ENCODE assay signal across 29 mouse cellular contexts in genomic region chr11:24135244-24135643, GRCm38 (mm10). TPM values are rescaled to one million over a fixed set of nuclear protein-coding genes. Genes with fewer than 3 reads are reported as not detected.
DNase-seq lines count a peak whose midpoint lies in the region; ATAC-seq and TF ChIP-seq lines count a peak whose summit lies in the region.
"Had no signal": no experiment of that assay in that cellular context is flagged by ENCODE, and none has a peak within 500 bp of the region (broad histone marks: within the 10 kb centered on the region; RNA-seq: fewer than 3 reads in every experiment).

No protein-coding gene starts in this region.

- no peaks in the 10 kb centered on the region for H3K27me3 ChIP-seq in intestine, embryonic 16.5 days (replicated peaks; ENCODE audit: control insufficient read depth, insufficient read depth, low read length)
- H3K27me3 ChIP-seq in intestine, embryonic 15.5 days (replicated peaks) = no peaks in the 10 kb centered on the region
- no peaks in the 10 kb centered on the region for H3K27me3 ChIP-seq in liver, embryonic 12.5 days (replicated peaks)
- H3K27me3 ChIP-seq in liver, postnatal 0 days (ENCODE audit: insufficient read depth, low read length) = no peaks in the 10 kb centered on the region
- H3K27me3 ChIP-seq: embryonic facial prominence, embryonic 15.5 days; forebrain, embryonic 13.5 days; heart, embryonic 15.5 days; hindbrain, embryonic 12.5 days; limb, embryonic 15.5 days; midbrain, embryonic 13.5 days; neural tube, embryonic 13.5 days had no signal

- no peak for DNase-seq in liver, postnatal 0 days
- DNase-seq in yolk sac, embryonic 10.5 days (ENCODE audit: low spot score) = no peak
- DNase-seq: adrenal gland, postnatal 25 days; cerebellum, adult 18-20 months; cerebellum, postnatal 10 days; gastrocnemius, postnatal 14 days; heart, postnatal 36 days; kidney, adult 11 months; kidney, postnatal 14 days; left cerebral cortex, postnatal 4 days; right cerebral cortex, postnatal 14 days; thymus, postnatal 14 days had no signal

- 81% methylated on average over 2 of the region's 2 CpGs for WGBS in intestine, embryonic 16.5 days
- WGBS in intestine, embryonic 15.5 days = 62% methylated on average over 2 of the region's 2 CpGs
- 43% methylated on average over 2 of the region's 2 CpGs for WGBS in bone marrow, adult 2 months
- 48% methylated on average over 2 of the region's 2 CpGs for WGBS in liver, embryonic 12.5 days (ENCODE audit: insufficient replicate concordance)
- 60% methylated on average over 2 of the region's 2 CpGs for WGBS in liver, postnatal 0 days (ENCODE audit: insufficient replicate concordance)

- no peak overlapping the region for H3K4me2 ChIP-seq in intestine, embryonic 16.5 days (ENCODE audit: low read depth, low read length)
- no peak overlapping the region for H3K4me2 ChIP-seq in intestine, embryonic 15.5 days (replicated peaks)
- peak overlapping the region; percentile 56 for H3K4me2 ChIP-seq in liver, embryonic 12.5 days
- no peak overlapping the region for H3K4me2 ChIP-seq in liver, postnatal 0 days (ENCODE audit: low read depth, low read length)
- H3K4me2 ChIP-seq: embryonic facial prominence, embryonic 15.5 days; forebrain, embryonic 13.5 days; heart, embryonic 15.5 days; hindbrain, embryonic 12.5 days; limb, embryonic 15.5 days; midbrain, embryonic 13.5 days; neural tube, embryonic 13.5 days had no signal

- TF ChIP-seq POLR2A in bone marrow, adult 2 months (IDR thresholded peaks at IDR 0.05; ENCODE audit: borderline replicate concordance, control insufficient read depth, low read depth, low read length) = no peak

- 0 out of 2 replicates have a peak, but pooled peaks cover 3% of the 10 kb centered on the region for H3K36me3 ChIP-seq in intestine, embryonic 16.5 days (ENCODE audit: control insufficient read depth, insufficient read depth, low read length)
- no peaks in the 10 kb centered on the region for H3K36me3 ChIP-seq in intestine, embryonic 15.5 days
- peaks cover 55% of the 10 kb centered on the region for H3K36me3 ChIP-seq in liver, embryonic 12.5 days
- H3K36me3 ChIP-seq in liver, postnatal 0 days (replicated peaks; ENCODE audit: insufficient read depth, low read length) = no peaks in the 10 kb centered on the region
- H3K36me3 ChIP-seq: heart, embryonic 15.5 days; hindbrain, embryonic 12.5 days; midbrain, embryonic 13.5 days had no signal

- no peak for TF ChIP-seq EP300 in liver, postnatal 0 days (IDR thresholded peaks at IDR 0.05; ENCODE audit: low read depth)

- 0 out of 2 replicates have a peak, but pooled peaks have one; percentile 16 for ATAC-seq in intestine, embryonic 16.5 days
- ATAC-seq in intestine, embryonic 15.5 days = no peak
- no peak for ATAC-seq in liver, embryonic 12.5 days
- ATAC-seq in liver, postnatal 0 days = peak; percentile 35; the same call in 1 of the 2 replicates
- no peak for ATAC-seq in activated CD4-positive, CD25-positive, alpha-beta regulatory T cell, adult 4 months
- ATAC-seq: forebrain, embryonic 13.5 days; hindbrain, postnatal 0 days; lung, postnatal 0 days; midbrain, embryonic 13.5 days; Patski had no signal

- TF ChIP-seq CTCF in bone marrow, adult 2 months (IDR thresholded peaks at IDR 0.05; ENCODE audit: control insufficient read depth, insufficient read depth, low read length) = no peak
- TF ChIP-seq CTCF in liver, postnatal 0 days (IDR thresholded peaks at IDR 0.05; ENCODE audit: low read depth) = no peak

- H3K4me3 ChIP-seq in intestine, embryonic 16.5 days (ENCODE audit: low read length) = no peak overlapping the region
- H3K4me3 ChIP-seq in intestine, embryonic 15.5 days (replicated peaks) = no peak overlapping the region
- H3K4me3 ChIP-seq in bone marrow, adult 2 months (replicated peaks; ENCODE audit: control insufficient read depth, low read depth, low read length) = no peak overlapping the region
- no peak overlapping the region for H3K4me3 ChIP-seq in liver, embryonic 12.5 days
- H3K4me3 ChIP-seq in liver, postnatal 0 days (ENCODE audit: low read depth, low read length) = no peak overlapping the region
- H3K4me3 ChIP-seq: embryonic facial prominence, embryonic 10.5 days; embryonic facial prominence, embryonic 15.5 days; forebrain, embryonic 13.5 days; heart, embryonic 15.5 days; hindbrain, embryonic 12.5 days; limb, embryonic 15.5 days; midbrain, embryonic 13.5 days; neural tube, embryonic 13.5 days had no signal

- no peak overlapping the region for H3K9ac ChIP-seq in intestine, embryonic 16.5 days (ENCODE audit: low read depth, low read length)
- H3K9ac ChIP-seq in intestine, embryonic 15.5 days = no peak overlapping the region
- peak overlapping the region; percentile 56 for H3K9ac ChIP-seq in liver, embryonic 12.5 days
- H3K9ac ChIP-seq in liver, postnatal 0 days (replicated peaks) = no peak overlapping the region
- H3K9ac ChIP-seq: embryonic facial prominence, embryonic 15.5 days; forebrain, embryonic 13.5 days; heart, embryonic 15.5 days; hindbrain, embryonic 12.5 days; limb, embryonic 15.5 days; midbrain, embryonic 13.5 days; neural tube, embryonic 13.5 days had no signal

- peaks cover 15% of the 10 kb centered on the region for H3K4me1 ChIP-seq in intestine, embryonic 16.5 days (ENCODE audit: control insufficient read depth, insufficient read depth, low read length)
- peaks cover 2% of the 10 kb centered on the region for H3K4me1 ChIP-seq in intestine, embryonic 15.5 days (replicated peaks)
- H3K4me1 ChIP-seq in bone marrow, adult 2 months (ENCODE audit: control insufficient read depth, insufficient read depth, low read length) = peaks cover 17% of the 10 kb centered on the region
- peaks cover 97% of the 10 kb centered on the region for H3K4me1 ChIP-seq in liver, embryonic 12.5 days
- H3K4me1 ChIP-seq in liver, postnatal 0 days (ENCODE audit: insufficient read depth) = peaks cover 59% of the 10 kb centered on the region

- H3K27ac ChIP-seq in intestine, embryonic 16.5 days (ENCODE audit: low read length) = no peak overlapping the region
- H3K27ac ChIP-seq in intestine, embryonic 15.5 days = no peak overlapping the region
- peak overlapping the region; percentile 32; the same call in 1 of the 2 replicates for H3K27ac ChIP-seq in bone marrow, adult 2 months (ENCODE audit: control insufficient read depth, insufficient read depth, low read depth, low read length, poor library complexity)
- H3K27ac ChIP-seq in liver, embryonic 12.5 days = peak overlapping the region; percentile 92
- peak overlapping the region; percentile 73 for H3K27ac ChIP-seq in liver, postnatal 0 days (ENCODE audit: low read depth)
- H3K27ac ChIP-seq: embryonic facial prominence, embryonic 10.5 days; embryonic facial prominence, embryonic 15.5 days; forebrain, embryonic 13.5 days; heart, embryonic 15.5 days; hindbrain, embryonic 12.5 days; hindbrain, postnatal 0 days; limb, embryonic 15.5 days; macrophage; midbrain, embryonic 13.5 days; neural tube, embryonic 13.5 days had no signal

- peaks cover 6% of the 10 kb centered on the region; the same call in 1 of the 2 replicates for H3K9me3 ChIP-seq in intestine, embryonic 16.5 days (ENCODE audit: control insufficient read depth, low read length)
- H3K9me3 ChIP-seq in intestine, embryonic 15.5 days = no peaks in the 10 kb centered on the region
- H3K9me3 ChIP-seq in liver, embryonic 12.5 days (replicated peaks) = no peaks in the 10 kb centered on the region
- peaks cover 2% of the 10 kb centered on the region; the same call in 1 of the 2 replicates for H3K9me3 ChIP-seq in liver, postnatal 0 days (ENCODE audit: low read length)
- H3K9me3 ChIP-seq: embryonic facial prominence, embryonic 10.5 days; embryonic facial prominence, embryonic 15.5 days; forebrain, embryonic 13.5 days; heart, embryonic 15.5 days; hindbrain, embryonic 12.5 days; limb, embryonic 15.5 days; midbrain, embryonic 13.5 days; neural tube, embryonic 13.5 days had no signal

RNA-seq across cellular contexts. Expression of gene Bcl11a, which starts 57.4 kb away (rescaled TPM):
- 13.1 and 14.8 TPM in 2 replicates for polyA plus RNA-seq in intestine, embryonic 16.5 days (2015; fragmentation: Nextera tagmentation; extraction: Ambion mirVana)
- polyA plus RNA-seq in intestine, embryonic 15.5 days (2015; fragmentation: Nextera tagmentation; extraction: Ambion mirVana) = 17.3 and 19.7 TPM in 2 replicates
- 23.1 and 23.5 TPM in 2 replicates for polyA plus RNA-seq in bone marrow, adult 2 months (2011; ENCODE audit: insufficient read depth, insufficient read length, low replicate concordance, missing spikeins)
- polyA plus RNA-seq in liver, embryonic 12.5 days (2016; fragmentation: Nextera tagmentation; extraction: Ambion mirVana) = 53.4 and 53.5 TPM in 2 replicates
- polyA plus RNA-seq in liver, postnatal 0 days (2015; fragmentation: Nextera tagmentation; extraction: Ambion mirVana) = 6.6 and 10.3 TPM in 2 replicates
- polyA plus RNA-seq in activated CD4-positive, CD25-positive, alpha-beta regulatory T cell, adult 4 months (2017; shearing (Covaris generic)) = under 1 TPM; 0.37 to 0.96 TPM
- polyA plus RNA-seq: Patski had no signal

Comparison
In these comparisons a context has a peak if more than half of its experiments do, and no peak if none do; other contexts are left out.
1. ATAC-seq: peak in intestine, embryonic 16.5 days (single experiment) and liver, postnatal 0 days (single experiment); none in intestine, embryonic 15.5 days (single experiment), liver, embryonic 12.5 days (single experiment) and activated CD4-positive, CD25-positive, alpha-beta regulatory T cell, adult 4 months (single experiment).
2. H3K27ac ChIP-seq: peak in bone marrow, adult 2 months (single experiment), liver, embryonic 12.5 days (single experiment) and liver, postnatal 0 days (single experiment); none in intestine, embryonic 16.5 days (single experiment) and intestine, embryonic 15.5 days (single experiment).